Mouse (Mus musculus): ENCODE data around the gene Gbf1. TPM values are rescaled to one million over a fixed set of nuclear protein-coding genes. Genes with fewer than 3 reads are reported as not detected.
A peak's percentile ranks its signal among the peaks of the same experiment; 100 is the strongest.

Gbf1 gene
- polyA plus RNA-seq, 1 experiment from 2014 or later = 57.4 TPM

DNA sequence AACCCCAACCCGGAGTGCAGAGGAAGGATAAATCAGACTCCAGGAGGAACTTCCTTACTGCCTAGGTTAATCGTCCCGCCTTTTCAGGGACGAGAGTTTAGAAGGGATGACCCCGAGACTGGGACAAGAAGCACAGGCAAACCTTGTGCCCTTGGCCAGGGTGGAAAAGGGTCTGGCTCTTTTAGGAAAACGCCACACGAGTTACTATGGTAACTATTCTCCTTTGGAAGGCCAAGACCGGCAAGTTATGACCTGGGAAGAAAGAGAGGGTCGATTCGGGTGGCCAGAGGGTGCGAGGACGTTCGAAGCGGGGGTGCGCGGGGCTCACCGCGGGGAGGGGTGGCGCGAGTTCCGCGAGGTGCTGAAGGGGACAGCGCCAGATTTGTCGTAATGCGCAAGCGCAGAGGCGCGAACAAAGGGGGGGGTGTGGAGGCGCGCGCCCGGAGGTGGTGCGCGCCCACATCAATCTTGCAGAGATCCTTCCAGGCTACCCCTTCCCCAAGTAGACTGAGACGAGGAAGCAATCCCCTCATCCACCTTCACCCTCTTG is 174.5 kb downstream of the Gbf1 start, which contains the start of gene Psd:
TSS of gene Psd (minus strand) at position 401 of the 550 bp plus-strand sequence.
- H3K36me3 ChIP-seq = peaks cover 18% of the 10 kb centered on the region
- H3K27me3 ChIP-seq (ENCODE audit: insufficient read depth, poor library complexity, severe bottlenecking) = peaks cover 75% of the 10 kb centered on the region
- H3K4me3 ChIP-seq = peak within 1 kb of the TSS; percentile 82
- under 1% methylated on average over 35 of the region's 35 CpGs for WGBS
- no peaks in the 10 kb centered on the region for H3K9me3 ChIP-seq
- peak within 1 kb of the TSS; percentile 94 for H3K27ac ChIP-seq
- peaks cover 78% of the 10 kb centered on the region for H3K4me1 ChIP-seq (replicated peaks)
- peak; percentile 76 for DNase-seq (ENCODE audit: low spot score)

DNA sequence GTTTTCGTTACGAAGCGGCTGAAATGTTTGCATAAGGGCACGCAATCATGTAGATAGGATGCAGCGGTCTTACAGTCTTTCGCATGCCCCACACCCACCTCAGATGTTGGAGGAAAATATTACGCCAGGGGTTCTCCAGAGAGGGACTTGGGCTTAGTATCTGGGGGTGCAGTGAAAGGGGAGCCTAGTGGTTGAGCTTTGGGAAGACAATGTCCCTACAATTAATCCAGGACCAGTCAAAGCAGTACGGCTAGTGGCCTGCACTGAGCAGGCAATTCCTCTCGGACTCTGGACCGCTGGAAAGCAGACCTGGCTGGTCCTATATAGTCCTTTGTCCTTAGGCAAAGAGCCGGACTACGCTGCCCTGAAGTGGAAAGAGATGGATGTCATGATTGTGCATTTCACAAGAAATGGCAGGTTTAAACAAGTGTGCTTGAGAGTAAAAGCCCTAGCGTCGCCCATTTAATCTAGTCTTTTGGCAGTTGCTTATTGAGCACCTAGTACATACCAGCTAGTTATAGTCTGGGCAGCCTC is 175.3 kb downstream of the Gbf1 start:
- H3K4me1 ChIP-seq (replicated peaks) = peaks cover 78% of the 10 kb centered on the region
- peak overlapping the region; percentile 94 for H3K27ac ChIP-seq
- H3K36me3 ChIP-seq = peaks cover 25% of the 10 kb centered on the region
- no peak for DNase-seq (ENCODE audit: low spot score)
- H3K4me3 ChIP-seq = peak overlapping the region; percentile 82
- peaks cover 67% of the 10 kb centered on the region for H3K27me3 ChIP-seq (ENCODE audit: insufficient read depth, poor library complexity, severe bottlenecking)
- 28% methylated on average over 14 of the region's 14 CpGs for WGBS
- no peaks in the 10 kb centered on the region for H3K9me3 ChIP-seq

DNA sequence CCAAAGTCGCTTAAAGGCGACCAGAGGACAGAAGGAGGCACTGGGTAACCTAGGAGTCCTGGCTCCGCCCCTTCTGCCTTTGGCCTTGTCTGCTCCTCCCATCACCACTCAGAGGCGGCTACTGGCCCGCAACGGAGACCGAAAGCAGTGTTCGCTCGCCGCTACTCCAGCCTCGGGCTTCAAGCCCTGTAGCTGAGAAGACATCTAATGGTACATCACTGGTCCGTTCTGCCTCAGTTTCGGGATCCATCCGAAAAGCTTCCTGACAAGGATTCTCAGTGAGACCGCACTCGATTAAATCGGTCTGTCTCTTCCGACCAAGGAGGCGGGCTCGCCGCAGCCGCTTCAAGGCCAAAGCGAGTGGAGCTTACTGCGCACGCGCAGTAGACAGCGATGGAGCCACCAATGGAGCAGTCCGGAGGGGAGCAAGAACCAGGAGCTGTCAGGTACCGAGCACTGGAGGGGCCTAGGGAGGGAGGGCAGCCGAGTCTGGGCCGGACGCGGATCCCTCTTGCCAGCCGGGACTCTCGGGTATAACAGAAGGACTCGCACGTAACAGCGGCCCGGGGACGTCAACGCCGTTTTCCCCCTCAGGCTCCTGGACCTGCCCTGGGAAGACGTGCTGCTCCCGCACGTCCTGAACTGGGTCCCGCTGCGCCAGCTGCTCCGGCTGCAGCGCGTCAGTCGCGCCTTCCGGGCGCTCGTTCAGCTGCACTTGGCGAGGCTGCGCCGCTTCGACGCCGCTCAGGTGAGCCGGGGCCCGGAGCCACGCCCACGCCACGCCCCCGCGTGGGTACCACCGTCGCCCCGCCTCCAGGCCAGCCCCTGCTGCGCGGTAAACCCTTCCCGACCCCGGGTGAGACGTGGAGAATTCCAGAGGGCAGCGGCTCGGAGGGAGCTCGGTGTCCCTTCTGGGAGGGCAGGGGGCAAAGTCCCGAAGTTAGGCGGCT is 176.0 kb downstream of the Gbf1 start, which contains the start of gene Fbxl15:
TSS of gene Fbxl15 (plus strand) at position 104 of the 950 bp plus-strand sequence.
- Histone ChIP-seq H3K4me1 (replicated peaks) (peaks cover 79% of the 10 kb centered on the region), H3K27me3 (ENCODE audit: insufficient read depth, poor library complexity, severe bottlenecking) (peaks cover 60% of the 10 kb centered on the region), H3K27ac (peak within 1 kb of the TSS; percentile 94), H3K4me3 (peak within 1 kb of the TSS; percentile 82), H3K9me3 (no peaks in the 10 kb centered on the region), H3K36me3 (peaks cover 25% of the 10 kb centered on the region)
- under 1% methylated on average over 81 of the region's 81 CpGs for WGBS
- DNase-seq (ENCODE audit: low spot score) = peak; percentile 96

DNA sequence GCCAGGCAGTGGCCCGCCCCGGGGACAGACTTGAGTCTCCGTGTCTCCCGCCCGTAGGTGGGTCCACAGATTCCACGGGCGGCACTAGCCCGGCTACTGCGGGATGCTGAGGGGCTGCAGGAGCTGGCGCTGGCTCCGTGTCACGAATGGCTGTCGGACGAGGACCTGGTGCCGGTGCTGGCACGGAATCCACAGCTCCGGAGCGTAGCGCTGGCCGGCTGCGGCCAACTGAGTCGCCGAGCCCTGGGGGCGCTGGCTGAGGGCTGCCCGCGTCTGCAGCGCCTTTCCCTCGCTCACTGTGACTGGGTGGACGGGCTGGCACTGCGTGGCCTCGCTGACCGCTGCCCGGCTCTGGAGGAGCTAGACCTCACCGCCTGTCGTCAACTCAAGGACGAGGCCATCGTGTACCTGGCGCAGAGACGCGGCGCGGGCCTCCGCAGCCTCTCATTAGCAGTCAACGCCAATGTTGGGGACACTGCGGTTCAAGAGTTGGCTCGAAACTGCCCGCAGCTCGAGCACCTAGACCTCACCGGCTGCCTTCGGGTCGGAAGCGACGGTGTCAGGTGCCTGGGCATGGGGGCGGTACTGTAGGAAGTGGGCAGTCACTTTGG is 176.8 kb downstream of the Gbf1 start:
- Histone ChIP-seq H3K4me1 (replicated peaks) (peaks cover 84% of the 10 kb centered on the region), H3K9me3 (no peaks in the 10 kb centered on the region), H3K36me3 (peaks cover 25% of the 10 kb centered on the region), H3K4me3 (peak overlapping the region; percentile 82), H3K27ac (peak overlapping the region; percentile 94), H3K27me3 (ENCODE audit: insufficient read depth, poor library complexity, severe bottlenecking) (peaks cover 52% of the 10 kb centered on the region)
- DNase-seq (ENCODE audit: low spot score) = peak; percentile 52
- 2% methylated on average over 54 of the region's 54 CpGs for WGBS

DNA sequence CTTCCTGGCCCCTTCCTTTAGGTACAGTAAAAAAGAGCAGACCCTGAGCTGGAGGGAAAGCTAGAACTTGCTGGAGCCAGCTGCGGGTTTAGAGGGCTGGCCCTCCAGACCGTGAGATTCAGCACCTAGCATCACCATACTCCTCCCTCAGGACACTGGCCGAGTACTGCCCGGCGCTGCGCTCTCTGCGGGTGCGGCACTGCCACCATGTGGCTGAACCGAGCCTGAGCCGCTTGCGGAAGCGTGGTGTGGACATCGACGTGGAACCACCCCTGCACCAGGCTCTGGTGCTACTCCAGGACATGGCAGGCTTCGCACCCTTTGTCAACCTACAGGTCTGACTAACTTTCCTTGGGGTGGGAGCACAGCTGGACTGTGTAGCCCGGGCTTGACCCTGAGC is 177.6 kb downstream of the Gbf1 start:
- WGBS = 6% methylated on average over 16 of the region's 16 CpGs
- DNase-seq (ENCODE audit: low spot score) = peak; percentile 84
- Histone ChIP-seq H3K4me1 (replicated peaks) (peaks cover 78% of the 10 kb centered on the region), H3K4me3 (peak overlapping the region; percentile 82), H3K9me3 (no peaks in the 10 kb centered on the region), H3K27ac (no peak overlapping the region; the same call in 1 of the 2 replicates), H3K27me3 (ENCODE audit: insufficient read depth, poor library complexity, severe bottlenecking) (peaks cover 44% of the 10 kb centered on the region), H3K36me3 (peaks cover 25% of the 10 kb centered on the region)

DNA sequence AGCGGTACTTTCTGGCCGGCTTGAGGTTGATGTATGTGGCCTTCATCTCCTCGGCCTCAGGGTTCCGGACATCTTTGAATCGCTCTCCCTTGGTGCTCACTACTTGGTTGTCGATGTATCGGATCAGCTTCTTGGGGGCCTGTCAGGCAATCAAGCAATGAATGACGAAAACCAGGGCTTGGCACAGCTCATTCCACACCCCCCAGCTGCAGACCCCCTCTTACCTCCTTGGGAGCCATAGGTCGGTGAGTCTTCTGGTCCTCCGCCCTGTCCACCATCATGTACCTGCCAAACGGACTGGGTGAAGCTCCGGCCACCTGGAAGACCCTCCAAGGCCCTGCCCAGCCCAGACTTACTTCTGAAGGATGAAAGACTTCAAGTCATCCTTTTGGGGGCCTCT is 178.4 kb downstream of the Gbf1 start:
- H3K4me1 ChIP-seq (replicated peaks) = peaks cover 78% of the 10 kb centered on the region
- H3K27ac ChIP-seq = no peak overlapping the region
- peaks cover 31% of the 10 kb centered on the region for H3K36me3 ChIP-seq
- peaks cover 36% of the 10 kb centered on the region for H3K27me3 ChIP-seq (ENCODE audit: insufficient read depth, poor library complexity, severe bottlenecking)
- 92% methylated on average over 12 of the region's 12 CpGs for WGBS
- DNase-seq (ENCODE audit: low spot score) = no peak
- H3K9me3 ChIP-seq = no peaks in the 10 kb centered on the region
- no peak overlapping the region for H3K4me3 ChIP-seq

DNA sequence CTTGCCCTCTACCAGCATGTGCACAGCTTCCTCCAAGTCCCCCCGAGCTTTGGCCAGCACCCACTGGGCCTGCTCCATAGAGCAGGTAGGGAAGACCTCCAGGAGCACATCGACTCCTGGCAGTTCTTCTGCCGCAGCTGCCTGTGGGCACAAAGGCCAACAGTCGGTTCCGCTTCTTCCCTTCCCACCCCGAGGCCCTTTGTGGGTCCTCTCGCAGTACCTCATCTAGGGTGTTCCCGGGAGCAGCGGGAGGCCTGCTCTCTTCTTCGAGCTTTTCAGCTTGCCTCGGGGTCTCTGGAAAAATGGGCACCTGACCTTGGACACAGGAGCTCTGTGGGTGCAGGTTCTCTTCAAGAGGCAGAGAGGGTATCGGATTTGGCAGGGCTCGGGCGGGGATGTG is 179.0 kb downstream of the Gbf1 start:
- WGBS = 94% methylated on average over 14 of the region's 14 CpGs
- DNase-seq (ENCODE audit: low spot score) = no peak
- peaks cover 30% of the 10 kb centered on the region for H3K27me3 ChIP-seq (ENCODE audit: insufficient read depth, poor library complexity, severe bottlenecking)
- peaks cover 74% of the 10 kb centered on the region for H3K4me1 ChIP-seq (replicated peaks)
- H3K36me3 ChIP-seq = peaks cover 33% of the 10 kb centered on the region
- H3K4me3 ChIP-seq = peak overlapping the region; percentile 7; the same call in 1 of the 2 replicates
- no peaks in the 10 kb centered on the region for H3K9me3 ChIP-seq
- H3K27ac ChIP-seq = no peak overlapping the region

DNA sequence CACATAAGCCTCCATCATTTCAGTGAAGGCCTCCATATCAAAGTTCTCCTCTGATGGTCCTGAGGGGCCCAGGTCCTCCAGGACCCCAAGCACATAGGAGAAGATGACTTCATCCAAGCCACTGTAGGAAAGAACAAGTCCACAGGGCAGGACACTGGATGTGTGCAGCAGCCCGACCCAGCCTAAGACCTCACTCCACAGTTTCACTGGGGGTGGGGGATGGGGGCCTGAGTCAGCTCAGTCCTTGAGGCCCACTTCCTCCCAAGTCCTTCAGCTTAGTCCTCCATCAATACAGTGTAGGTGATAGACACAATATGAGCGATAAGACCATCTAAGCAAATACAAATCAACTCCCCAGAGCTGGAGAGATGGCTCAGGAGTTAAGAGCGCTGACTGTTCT is 179.6 kb downstream of the Gbf1 start:
- no peaks in the 10 kb centered on the region for H3K9me3 ChIP-seq
- DNase-seq (ENCODE audit: low spot score) = no peak
- H3K27me3 ChIP-seq (ENCODE audit: insufficient read depth, poor library complexity, severe bottlenecking) = peaks cover 24% of the 10 kb centered on the region
- peaks cover 33% of the 10 kb centered on the region for H3K36me3 ChIP-seq
- H3K27ac ChIP-seq = peak overlapping the region; percentile 76; the same call in 1 of the 2 replicates
- 82% methylated on average over 3 of the region's 3 CpGs for WGBS
- peaks cover 72% of the 10 kb centered on the region for H3K4me1 ChIP-seq (replicated peaks)
- H3K4me3 ChIP-seq = peak overlapping the region; percentile 7; the same call in 1 of the 2 replicates

DNA sequence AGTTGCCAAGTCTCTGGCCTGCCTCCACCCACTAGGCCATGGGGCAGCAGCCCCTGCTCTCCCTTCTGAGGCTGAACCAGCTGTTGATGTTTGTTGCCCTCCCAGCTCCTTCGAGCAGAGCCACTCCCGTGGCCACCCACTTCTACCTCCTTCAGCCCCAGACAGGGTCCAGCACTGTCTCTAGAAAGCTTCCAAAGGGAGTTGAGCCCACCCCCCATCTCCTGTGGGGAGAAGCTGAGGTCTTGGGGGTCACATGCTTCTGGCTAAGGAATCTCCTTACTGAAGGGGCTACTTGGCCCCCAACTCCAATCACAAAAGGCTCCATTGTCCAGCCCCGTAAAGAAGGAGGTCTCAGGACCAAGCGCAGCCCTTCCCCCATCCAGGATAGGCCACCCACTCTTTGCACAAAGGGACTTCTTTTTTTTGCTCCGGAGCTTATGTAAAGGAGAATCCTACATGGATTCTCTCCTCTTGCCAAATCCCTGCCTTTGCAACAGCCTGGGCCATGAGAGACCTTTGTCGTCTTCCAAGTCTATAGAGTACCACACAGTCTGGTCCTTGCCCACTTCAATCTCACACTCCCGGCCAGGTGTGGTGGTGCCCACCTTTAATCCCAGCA is 180.5 kb downstream of the Gbf1 start:
- no peaks in the 10 kb centered on the region for H3K9me3 ChIP-seq
- H3K4me3 ChIP-seq = peak overlapping the region; percentile 30; the same call in 1 of the 2 replicates
- H3K4me1 ChIP-seq (replicated peaks) = peaks cover 72% of the 10 kb centered on the region
- peaks cover 33% of the 10 kb centered on the region for H3K36me3 ChIP-seq
- 45% methylated on average over 7 of the region's 7 CpGs for WGBS
- peaks cover 16% of the 10 kb centered on the region for H3K27me3 ChIP-seq (ENCODE audit: insufficient read depth, poor library complexity, severe bottlenecking)
- no peak for DNase-seq (ENCODE audit: low spot score)
- peak overlapping the region; percentile 76 for H3K27ac ChIP-seq

DNA sequence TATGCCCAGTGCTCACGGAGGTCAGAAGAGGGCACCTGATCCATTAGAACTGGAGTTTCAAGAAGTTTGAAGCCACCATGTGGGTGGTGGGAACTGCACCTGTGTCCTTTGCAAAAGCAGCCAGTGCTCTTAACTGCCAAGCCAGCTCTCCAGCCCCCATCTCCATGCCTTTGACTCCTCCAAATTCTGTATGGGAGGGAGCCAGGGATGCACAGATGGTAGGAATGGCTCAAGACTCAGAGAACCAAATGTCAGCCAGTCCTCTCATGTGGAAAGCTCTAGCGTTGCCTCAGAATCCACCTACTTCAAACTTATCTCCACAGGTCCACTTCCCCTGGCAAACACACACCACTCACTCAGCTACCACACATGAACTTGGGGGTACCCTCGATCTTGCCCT is 181.6 kb downstream of the Gbf1 start:
- Histone ChIP-seq H3K27me3 (ENCODE audit: insufficient read depth, poor library complexity, severe bottlenecking) (peaks cover 16% of the 10 kb centered on the region), H3K9me3 (no peaks in the 10 kb centered on the region), H3K4me1 (replicated peaks) (peaks cover 72% of the 10 kb centered on the region), H3K27ac (no peak overlapping the region), H3K4me3 (no peak overlapping the region), H3K36me3 (peaks cover 33% of the 10 kb centered on the region)
- WGBS = 88% methylated on average over 3 of the region's 3 CpGs
- no peak for DNase-seq (ENCODE audit: low spot score)
